Mouse (Mus musculus) embryonic fibroblast, embryonic 13.5 days (primary cell): Measurements from ENCODE around the gene Myh9. TPM values are rescaled to one million over a fixed set of nuclear protein-coding genes. Genes with fewer than 3 reads are reported as not detected.
"Not testable (repeated sequence)": the region's sequence is repeated elsewhere in the genome, so short reads cannot be mapped to it uniquely, and the experiment has no call there.

Experiments
- H3K27ac ChIP-seq: 2 replicates; pipeline ENCODE4 v1.5.1; 2012; ENCODE audit warnings: low read length, control low read depth, inconsistent platforms; ENCODE audit not compliant: insufficient read depth
- H3K4me1 ChIP-seq: 2 replicates; pipeline ENCODE4 v1.6.1; 2011; ENCODE audit warnings: low read length; ENCODE audit not compliant: control insufficient read depth, insufficient read depth
- H3K4me3 ChIP-seq: 2 replicates; pipeline ENCODE4 v1.5.1; 2011; ENCODE audit warnings: mild to moderate bottlenecking, control low read depth, low read length; ENCODE audit not compliant: insufficient read depth
- CTCF ChIP-seq: IDR thresholded peaks from 2 replicates; pipeline ENCODE4 v1.5.1; 2011; ENCODE audit warnings: mild to moderate bottlenecking, control low read depth, low read length, moderate library complexity, borderline replicate concordance; ENCODE audit not compliant: insufficient read depth
- POLR2A ChIP-seq: IDR thresholded peaks from 2 replicates; pipeline ENCODE4 v1.6.1; 2011; ENCODE audit warnings: low read depth, mild to moderate bottlenecking, control low read depth, low read length, moderate library complexity
- polyA plus RNA-seq: library from polyadenylated mRNA; stranded (reverse); fragments of >200 nt; gene quantifications from 2 replicates; pipeline ENCODE4 v1.2.4, GENCODE M21; 2011; ENCODE audit warnings: low read depth; ENCODE audit not compliant: missing spikeins, insufficient read length

The Myh9 gene
- polyA plus RNA-seq, 1 experiment = 718 TPM

DNA sequence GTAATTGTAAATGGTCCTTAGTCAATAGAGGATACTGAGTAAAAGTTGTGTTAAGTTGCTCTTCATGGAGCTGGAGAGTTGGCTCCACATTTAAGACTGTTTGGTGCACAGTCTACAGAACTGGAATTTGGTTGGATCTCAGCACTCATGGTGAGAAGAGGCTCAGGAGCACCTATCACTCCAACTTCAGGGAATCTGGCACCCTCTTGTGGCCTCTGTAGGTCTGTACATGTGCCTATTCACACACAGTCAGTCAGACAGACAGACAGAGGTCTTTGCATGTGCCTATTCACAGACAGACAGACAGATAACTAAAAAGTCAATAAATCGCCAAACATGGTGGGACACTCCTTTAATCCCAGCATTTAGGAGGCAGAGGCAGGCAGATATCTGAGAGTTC, 91.5 kb downstream of the Myh9 start:
- H3K4me3 ChIP-seq = no peak overlapping the region

DNA sequence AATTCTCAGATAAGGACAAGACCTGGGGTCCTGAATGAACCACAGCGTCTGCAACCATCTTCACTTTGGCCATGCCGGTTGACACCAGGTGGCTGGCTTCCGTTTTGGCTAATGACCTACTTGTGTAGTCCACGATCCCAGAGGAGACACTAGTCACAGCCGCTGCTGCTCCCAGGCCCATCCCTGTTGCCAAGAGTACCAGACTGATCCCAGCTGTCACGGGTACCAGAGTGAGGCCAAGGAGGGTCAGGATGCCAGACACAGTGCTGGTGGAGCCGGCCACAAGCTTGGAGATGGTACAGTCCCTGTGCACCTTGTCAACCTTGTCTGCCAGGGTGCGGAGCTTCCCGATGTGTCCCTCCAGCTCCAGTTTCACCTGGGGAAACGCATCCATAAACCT, 92.3 kb downstream of the Myh9 start:
- Histone ChIP-seq H3K4me3 (no peak overlapping the region), H3K27ac (no peak overlapping the region), H3K4me1 (no peaks in the 10 kb centered on the region)
- TF ChIP-seq POLR2A = no peak

More for the DNA sequence above, 91.5 kb downstream of the Myh9 start:
- Histone ChIP-seq H3K27ac (no peak overlapping the region), H3K4me1 (no peaks in the 10 kb centered on the region)
- TF ChIP-seq CTCF (peak; percentile 47; the same call in 1 of the 2 replicates), POLR2A (no peak)

DNA sequence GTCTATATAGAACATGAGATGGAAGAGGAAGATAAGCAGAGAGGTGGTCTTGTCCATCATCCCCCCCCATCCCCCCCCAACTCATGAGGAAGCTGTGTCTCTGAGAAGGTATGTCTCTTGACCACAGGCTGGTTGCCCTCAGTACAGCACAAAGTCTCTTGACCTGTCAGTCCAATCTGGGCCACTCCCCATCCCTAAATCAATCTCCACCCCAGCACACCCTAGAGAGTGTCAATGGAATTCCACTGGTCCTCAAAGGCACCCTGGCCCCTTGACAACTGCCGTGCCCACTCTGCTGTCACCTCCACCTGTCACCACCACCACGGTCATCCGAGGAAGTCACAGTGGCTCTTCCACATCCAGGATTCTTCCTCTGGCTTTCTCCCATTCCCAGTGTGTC, 93.6 kb downstream of the Myh9 start:
- Histone ChIP-seq H3K4me1 (no peaks in the 10 kb centered on the region), H3K27ac (no peak overlapping the region), H3K4me3 (no peak overlapping the region)
- no peak for TF ChIP-seq POLR2A
- TF ChIP-seq CTCF = no peak

DNA sequence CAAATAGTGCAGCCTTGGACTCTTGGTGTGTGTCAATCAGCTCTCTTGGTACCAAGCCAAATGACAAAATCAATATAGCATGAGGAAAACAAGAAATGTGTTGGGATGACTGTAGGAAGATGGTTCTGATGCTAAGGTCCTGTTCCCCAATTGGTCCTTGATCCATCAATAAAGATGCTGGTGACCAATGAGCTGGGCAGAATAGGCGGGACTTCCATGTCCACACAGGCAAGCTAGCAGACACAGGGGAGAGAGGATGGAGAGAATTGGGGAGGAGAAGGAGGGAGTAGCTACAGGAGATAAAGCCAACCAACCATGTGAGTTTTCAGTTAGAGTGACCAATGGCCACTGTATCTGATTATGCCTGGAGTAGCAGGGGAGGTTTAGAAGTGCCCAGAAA, 95.6 kb downstream of the Myh9 start:
- Histone ChIP-seq H3K4me1 (peaks cover 2% of the 10 kb centered on the region; the same call in 1 of the 2 replicates), H3K4me3 (no peak overlapping the region), H3K27ac (no peak overlapping the region)
- TF ChIP-seq CTCF (no peak), POLR2A (no peak)

DNA sequence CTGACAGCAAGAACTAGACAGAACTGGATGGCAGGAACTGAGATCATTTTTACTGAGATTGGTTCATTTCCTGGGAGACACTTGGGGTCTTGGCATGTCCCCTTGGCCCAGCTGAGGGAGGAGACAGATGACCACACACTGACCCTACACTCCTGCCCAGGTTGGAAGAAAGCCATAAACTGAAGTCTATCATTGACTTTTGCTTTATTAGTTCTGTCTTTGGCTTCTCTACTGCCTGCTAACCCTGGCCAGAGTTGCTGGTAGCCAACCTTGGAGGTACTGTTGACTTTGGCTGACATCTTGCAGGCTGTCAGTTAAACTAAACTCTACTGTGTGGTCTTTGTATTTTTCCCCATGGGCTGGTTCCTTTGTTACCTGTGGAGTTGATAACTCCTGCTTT, 96.9 kb downstream of the Myh9 start:
- H3K4me3 ChIP-seq = no peak overlapping the region
- H3K27ac ChIP-seq = no peak overlapping the region
- peaks cover 2% of the 10 kb centered on the region; the same call in 1 of the 2 replicates for H3K4me1 ChIP-seq
- TF ChIP-seq POLR2A = no peak
- TF ChIP-seq CTCF = no peak

DNA sequence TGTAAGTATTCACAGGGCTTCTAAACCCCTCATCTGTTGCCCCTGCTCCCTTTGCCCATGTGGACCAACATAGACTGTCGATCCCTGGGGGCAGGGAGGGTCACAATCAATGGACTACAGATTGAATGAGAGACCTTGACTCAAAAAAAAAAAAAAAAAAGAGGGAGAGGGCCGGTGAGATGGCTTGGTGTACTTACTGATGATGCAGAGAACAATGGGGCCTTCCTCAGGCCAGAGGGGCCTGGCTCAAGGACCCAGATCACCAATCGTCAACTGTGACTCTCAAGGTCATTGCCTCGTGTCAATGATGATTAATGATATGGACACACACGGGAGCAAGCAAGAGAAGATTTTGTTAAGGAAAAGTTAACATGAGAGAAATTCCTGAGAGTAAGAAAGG, 97.3 kb downstream of the Myh9 start:
- no peak overlapping the region for H3K27ac ChIP-seq
- peaks cover 2% of the 10 kb centered on the region; the same call in 1 of the 2 replicates for H3K4me1 ChIP-seq
- TF ChIP-seq POLR2A (no peak), CTCF (no peak)
- H3K4me3 ChIP-seq = no peak overlapping the region

DNA sequence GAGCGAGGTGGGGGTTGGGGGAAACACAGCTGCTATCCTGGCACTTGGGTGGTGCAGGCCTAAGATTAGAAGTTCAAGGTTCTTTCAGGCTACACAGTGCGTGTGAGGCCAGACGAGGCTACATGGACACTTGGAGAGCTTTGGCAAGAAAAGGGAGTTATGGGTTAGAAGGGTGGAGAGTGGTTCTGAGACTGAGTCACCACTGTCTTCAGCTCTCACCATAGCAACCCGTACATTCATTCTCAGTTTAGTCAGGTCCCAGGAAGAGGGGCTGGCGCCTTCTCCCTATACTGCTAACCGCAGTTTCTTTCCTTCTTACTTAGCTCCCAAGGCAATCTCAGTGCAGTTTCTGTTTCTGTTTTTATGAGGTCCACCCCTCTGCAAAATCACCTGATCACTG, 100.4 kb downstream of the Myh9 start:
- H3K27ac ChIP-seq = peak overlapping the region; percentile 31; the same call in 1 of the 2 replicates
- not testable (repeated sequence) for H3K4me3 ChIP-seq, H3K4me1 ChIP-seq

DNA sequence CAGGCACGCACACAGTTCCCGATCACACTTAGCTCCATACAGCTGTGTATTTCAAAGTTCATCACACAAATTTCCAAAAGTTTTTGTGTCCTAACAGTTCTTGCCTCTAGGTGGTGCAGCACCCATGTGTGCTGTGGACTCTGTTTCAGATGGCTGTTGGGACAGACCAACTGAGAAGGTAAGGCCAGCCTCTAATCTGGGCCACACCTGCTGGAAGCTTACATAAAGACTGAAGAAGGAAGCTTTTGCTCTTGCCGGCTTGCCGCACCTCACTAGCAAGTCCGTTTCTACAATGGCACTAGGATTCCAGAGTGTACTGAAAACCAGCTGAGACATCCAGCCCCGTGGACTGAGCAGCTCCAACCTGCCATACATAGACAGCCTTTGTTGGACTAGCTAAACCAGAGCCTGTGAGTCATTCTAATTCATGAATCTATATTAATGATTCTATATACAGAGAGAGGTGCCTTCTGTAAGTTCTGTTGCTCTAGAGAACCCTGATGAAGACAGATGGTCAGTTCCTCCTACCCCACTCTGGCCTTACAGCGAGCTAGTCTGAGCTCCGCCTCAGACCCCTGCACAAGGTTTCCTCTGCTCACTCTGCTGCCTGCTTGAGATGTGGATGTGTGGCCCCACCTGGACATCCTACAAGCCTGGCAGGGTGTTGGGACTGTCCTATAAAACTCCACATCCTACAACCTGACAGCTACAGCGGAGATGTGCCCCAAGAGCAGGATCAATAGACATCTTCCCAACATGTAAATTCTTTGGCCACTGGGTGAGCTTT, 101.3 kb downstream of the Myh9 start:
- Histone ChIP-seq H3K4me1 (peaks cover 2% of the 10 kb centered on the region; the same call in 1 of the 2 replicates), H3K27ac (peak overlapping the region; percentile 28; the same call in 1 of the 2 replicates), H3K4me3 (no peak overlapping the region)
- TF ChIP-seq POLR2A (no peak), CTCF (no peak)

DNA sequence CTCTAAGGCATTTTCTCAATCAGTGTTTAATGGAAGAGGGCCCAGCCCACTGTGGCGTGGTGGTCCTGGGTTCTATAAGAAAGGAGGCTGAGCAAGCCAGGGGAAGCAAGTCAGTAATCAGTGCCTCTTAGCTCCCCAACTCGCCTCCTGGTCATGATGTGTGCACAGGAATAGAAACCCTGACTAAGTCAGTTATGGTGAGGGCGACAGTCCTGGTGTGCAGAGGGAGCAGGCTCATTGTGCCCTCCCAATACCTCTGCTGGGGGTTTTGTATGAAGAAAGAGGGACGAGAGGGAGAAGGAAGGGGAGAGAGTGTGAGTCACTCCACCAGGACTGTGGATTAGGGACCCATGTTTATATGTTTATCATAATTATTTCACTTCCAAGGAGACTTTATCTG, 108.1 kb downstream of the Myh9 start:
- not testable (repeated sequence) for H3K4me1 ChIP-seq, H3K27ac ChIP-seq, H3K4me3 ChIP-seq

DNA sequence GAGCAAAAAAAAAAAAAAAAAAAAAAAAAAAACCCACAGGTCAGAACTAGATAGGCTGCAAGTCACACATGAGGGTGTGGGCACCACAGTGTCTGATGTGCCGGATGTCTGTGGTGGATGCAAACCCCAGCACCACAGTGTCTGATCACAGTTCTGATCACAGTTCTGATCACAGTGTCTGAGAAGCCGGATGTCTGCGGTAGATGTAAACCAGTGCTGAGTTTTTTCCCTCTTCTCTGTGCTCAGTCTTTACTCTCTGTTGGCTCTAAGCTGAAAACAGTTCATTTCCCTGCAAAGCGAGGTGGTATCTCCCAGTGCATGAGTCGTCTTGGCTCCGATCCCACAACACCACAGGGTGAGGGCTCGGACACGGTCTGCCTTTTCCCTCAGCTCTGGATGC, 108.6 kb downstream of the Myh9 start:
- H3K4me3 ChIP-seq, H3K27ac ChIP-seq: not testable (repeated sequence)

DNA sequence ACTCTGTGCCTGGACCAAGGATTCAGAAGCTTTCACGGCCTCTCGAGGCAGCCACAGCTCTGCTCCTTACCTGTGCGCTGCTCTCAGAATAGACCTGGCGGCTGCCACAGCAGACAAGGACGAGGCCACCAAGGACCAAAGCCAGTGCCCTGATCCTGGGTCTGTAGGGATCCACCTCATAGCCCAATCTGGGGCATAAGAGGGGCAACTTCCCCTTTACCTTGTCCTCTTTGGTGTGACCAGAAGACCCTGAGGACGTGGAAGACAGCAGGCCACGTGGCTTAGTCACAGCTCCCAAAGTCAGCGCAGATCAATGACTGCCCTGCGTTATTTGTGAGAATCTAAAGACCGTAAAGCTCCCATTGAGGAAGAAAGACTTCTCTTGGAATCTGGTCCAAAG, 109.1 kb downstream of the Myh9 start:
- not testable (repeated sequence) for H3K4me1 ChIP-seq, H3K4me3 ChIP-seq, H3K27ac ChIP-seq

More for the DNA sequence above, 108.6 kb downstream of the Myh9 start:
- H3K4me1 ChIP-seq = not testable (repeated sequence)
